Mouse (Mus musculus): ENCODE data around the gene Adgrl2.
A peak's percentile ranks its signal among the peaks of the same experiment; 100 is the strongest.

The Adgrl2 gene

GRCm38 (mm10) chr3:148823551-148823950 is 166.8 kb downstream of the Adgrl2 start:
- no peak for DNase-seq (ENCODE audit: low spot score in 2 of 2)

GRCm38 (mm10) chr3:148821632-148822031 is 168.7 kb downstream of the Adgrl2 start:
- no peak for DNase-seq (ENCODE audit: low spot score in 2 of 2)

GRCm38 (mm10) chr3:148819323-148820046 is 170.9 kb downstream of the Adgrl2 start:
- DNase-seq (ENCODE audit: low spot score in 2 of 2): no peak

GRCm38 (mm10) chr3:148818414-148819105 is 171.8 kb downstream of the Adgrl2 start:
- DNase-seq (ENCODE audit: low spot score in 2 of 2): no peak

GRCm38 (mm10) chr3:148817491-148817890 is 172.9 kb downstream of the Adgrl2 start:
- no peak for DNase-seq (ENCODE audit: low spot score in 2 of 2)

GRCm38 (mm10) chr3:148813121-148813520 is 177.2 kb downstream of the Adgrl2 start:
- DNase-seq (ENCODE audit: low spot score in 2 of 2): no peak

GRCm38 (mm10) chr3:148812059-148812458 is 178.3 kb downstream of the Adgrl2 start:
- no peak for DNase-seq (ENCODE audit: low spot score in 2 of 2)

- DNase-seq (ENCODE audit: low spot score in 2 of 2): peak; percentile 9 to 11
Measured at GRCm38 (mm10) chr3:148806977-148807376, 183.4 kb downstream of the Adgrl2 start.

- no peak for DNase-seq (ENCODE audit: low spot score in 2 of 2)
Measured at GRCm38 (mm10) chr3:148793286-148793913, 197.0 kb downstream of the Adgrl2 start.

GRCm38 (mm10) chr3:148770310-148770709 is 220.0 kb downstream of the Adgrl2 start:
- no peak for DNase-seq (ENCODE audit: low spot score in 2 of 2)

Data from thymus, postnatal 10 days (tissue).